Mouse (Mus musculus) ES-Bruce4 (cell line): ENCODE measurements around the gene Tulp3. TPM values are rescaled to one million over a fixed set of nuclear protein-coding genes. Genes with fewer than 3 reads are reported as not detected.
A peak's percentile ranks its signal among the peaks of the same experiment; 100 is the strongest.

ENCODE experiments used
- H3K27ac ChIP-seq: 2 replicates; pipeline ENCODE4 v1.5.1; 2012; ENCODE audit warnings: low read length, inconsistent platforms; ENCODE audit not compliant: insufficient read depth
- H3K27me3 ChIP-seq: 2 replicates; pipeline ENCODE4 v1.6.1; 2012; ENCODE audit warnings: mild to moderate bottlenecking, low read length, inconsistent platforms; ENCODE audit not compliant: control insufficient read depth, poor library complexity, insufficient read depth, severe bottlenecking
- H3K36me3 ChIP-seq: 2 replicates; pipeline ENCODE4 v1.6.1; 2012; ENCODE audit warnings: inconsistent platforms, mild to moderate bottlenecking, low read length, moderate library complexity; ENCODE audit not compliant: control insufficient read depth, poor library complexity, insufficient read depth, severe bottlenecking
- H3K4me1 ChIP-seq: one replicate; pipeline ENCODE4 v1.8.1; 2011; ENCODE audit warnings: low read length; ENCODE audit not compliant: control insufficient read depth, insufficient read depth
- H3K4me3 ChIP-seq: 2 replicates; pipeline ENCODE4 v1.5.1; 2011; ENCODE audit warnings: low read depth, mild to moderate bottlenecking, low read length
- H3K9ac ChIP-seq: 2 replicates; pipeline ENCODE4 v1.6.1; 2012; ENCODE audit warnings: low read depth, mild to moderate bottlenecking, inconsistent platforms; ENCODE audit not compliant: poor library complexity, severe bottlenecking
- H3K9me3 ChIP-seq: replicated peaks from 2 replicates; pipeline ENCODE4 v1.6.1; 2012; ENCODE audit warnings: mild to moderate bottlenecking, low read length, inconsistent platforms; ENCODE audit not compliant: control insufficient read depth, poor library complexity, insufficient read depth, severe bottlenecking
- CTCF ChIP-seq: IDR thresholded peaks from one replicate; pipeline ENCODE4 v1.8.1; 2011; ENCODE audit warnings: low read depth, low read length
- EP300 ChIP-seq: IDR thresholded peaks from 2 replicates; pipeline ENCODE4 v1.6.1; 2011; ENCODE audit warnings: low read depth, low read length; ENCODE audit not compliant: insufficient read depth
- POLR2A ChIP-seq: IDR thresholded peaks from one replicate; pipeline ENCODE4 v1.8.1; 2011; ENCODE audit warnings: low read length; ENCODE audit not compliant: insufficient read depth
- polyA plus RNA-seq: library from polyadenylated mRNA; stranded (reverse); fragments of >200 nt; gene quantifications from 2 replicates; pipeline ENCODE4 v1.2.4, GENCODE M21; 2011; ENCODE audit warnings: low read depth; ENCODE audit not compliant: missing spikeins, insufficient read depth, insufficient read length

Gene Tulp3
- polyA plus RNA-seq, 1 experiment: 57.4 TPM

DNA sequence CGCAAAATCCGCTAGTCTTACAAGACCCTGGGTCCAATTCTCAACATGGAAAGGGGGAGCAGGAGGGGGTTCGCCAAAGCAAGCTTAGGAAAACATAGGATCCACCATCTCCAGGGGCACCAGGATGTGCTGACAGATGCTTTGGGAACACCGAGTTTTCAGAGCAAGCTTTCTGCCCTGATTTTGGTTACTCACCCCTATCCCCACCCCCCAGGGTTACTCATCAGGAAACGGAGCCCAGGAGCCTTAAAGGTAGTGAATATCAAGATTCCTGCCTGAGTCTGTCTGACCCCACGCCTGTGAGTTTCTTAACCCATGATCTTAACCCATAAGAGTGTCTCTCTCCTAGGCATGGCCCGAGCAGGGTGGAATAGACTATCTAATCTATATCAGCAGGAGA is 57.4 kb downstream of the Tulp3 start:
- TF ChIP-seq EP300: no peak
- no peak for TF ChIP-seq CTCF
- no peak for TF ChIP-seq POLR2A
- Histone ChIP-seq H3K27me3 (no peaks in the 10 kb centered on the region), H3K36me3 (no peaks in the 10 kb centered on the region)

GRCm38 (mm10) chr6:128296750-128297393 is 58.8 kb downstream of the Tulp3 start:
- no peaks in the 10 kb centered on the region for H3K9me3 ChIP-seq
- TF ChIP-seq EP300 (peak; percentile 67; the same call in 1 of the 2 replicates), POLR2A (no peak)
- H3K27ac ChIP-seq: peak overlapping the region; percentile 80
- H3K4me3 ChIP-seq: peak overlapping the region; percentile 3; the same call in 1 of the 2 replicates
- 0 out of 2 replicates have a peak overlapping the region, but pooled peaks have one; percentile 14 for H3K9ac ChIP-seq
- no peaks in the 10 kb centered on the region for H3K27me3 ChIP-seq
- peaks cover 20% of the 10 kb centered on the region for H3K4me1 ChIP-seq
- no peaks in the 10 kb centered on the region for H3K36me3 ChIP-seq

More for the DNA sequence above, 57.4 kb downstream of the Tulp3 start:
- Histone ChIP-seq H3K9me3 (no peaks in the 10 kb centered on the region), H3K9ac (no peak overlapping the region), H3K4me3 (no peak overlapping the region), H3K27ac (no peak overlapping the region), H3K4me1 (peaks cover 20% of the 10 kb centered on the region)

DNA sequence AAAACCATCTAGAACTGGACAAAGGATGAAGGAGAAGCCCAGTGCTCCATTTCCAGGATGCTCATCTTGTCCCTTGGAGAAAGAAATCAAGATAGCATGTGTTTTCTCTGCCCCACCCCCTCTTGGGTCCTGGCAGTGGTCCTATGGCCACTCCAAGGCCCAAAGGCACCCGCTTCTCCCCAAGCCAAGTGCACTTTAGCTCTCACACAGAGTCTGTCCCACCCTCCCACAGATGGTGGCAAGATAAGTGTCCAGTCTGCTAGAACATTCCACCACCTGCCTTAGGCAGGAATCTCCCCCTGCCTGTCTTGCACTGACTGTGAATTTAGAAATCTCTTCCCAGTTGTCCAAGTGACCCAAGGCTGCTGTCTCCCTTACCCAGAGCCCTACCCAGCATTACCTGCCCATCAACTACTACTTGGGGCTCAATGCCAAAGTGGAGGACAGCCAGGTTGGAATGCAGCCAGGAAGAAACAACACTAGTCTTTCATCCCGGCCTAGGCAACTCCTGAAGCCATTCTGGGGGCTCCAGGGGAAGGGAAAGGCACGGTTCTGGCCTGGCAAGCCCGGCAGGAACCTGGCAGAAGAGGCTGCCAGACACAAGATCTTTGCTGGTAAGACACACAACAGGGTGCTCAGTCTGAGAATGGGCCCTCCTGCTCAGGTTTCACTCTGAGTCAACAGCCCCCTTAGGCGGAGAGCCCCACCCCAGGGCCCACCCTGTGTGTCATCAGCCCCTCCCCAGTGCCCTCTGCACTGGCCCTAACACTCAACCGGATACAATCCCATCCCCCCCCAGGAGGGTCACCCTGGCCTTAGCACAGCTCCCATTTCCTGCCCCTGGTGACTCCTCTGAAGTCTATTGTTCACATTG is 59.5 kb downstream of the Tulp3 start:
- no peak for TF ChIP-seq CTCF
- peak; percentile 97 for TF ChIP-seq EP300
- no peak for TF ChIP-seq POLR2A
- Histone ChIP-seq H3K9ac (0 out of 2 replicates have a peak overlapping the region, but pooled peaks have one; percentile 14), H3K27ac (peak overlapping the region; percentile 80), H3K9me3 (no peaks in the 10 kb centered on the region), H3K4me3 (peak overlapping the region; percentile 17; the same call in 1 of the 2 replicates), H3K4me1 (peaks cover 20% of the 10 kb centered on the region), H3K27me3 (no peaks in the 10 kb centered on the region), H3K36me3 (no peaks in the 10 kb centered on the region)

DNA sequence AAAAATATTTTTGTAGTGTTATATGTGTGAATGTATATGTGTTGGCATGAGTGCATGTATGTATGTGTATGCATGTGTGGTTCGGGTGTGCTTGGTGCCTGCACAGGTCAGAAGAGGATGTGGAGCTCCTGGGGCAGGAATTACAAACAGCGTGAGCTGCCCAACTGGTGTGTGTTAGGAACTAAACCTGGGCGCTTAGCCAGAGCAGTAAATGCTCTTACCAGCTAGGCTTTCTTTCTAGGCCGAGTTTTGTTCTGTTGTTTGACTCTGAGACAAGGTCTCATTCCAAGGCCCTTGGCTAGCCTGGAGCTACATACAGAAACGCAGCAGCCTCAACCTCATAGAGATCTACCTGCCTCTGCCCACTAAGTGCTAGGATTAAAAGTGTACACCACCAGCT is 64.4 kb downstream of the Tulp3 start:
- H3K9ac ChIP-seq: no peak overlapping the region
- no peak overlapping the region for H3K27ac ChIP-seq
- H3K4me1 ChIP-seq: peaks cover 18% of the 10 kb centered on the region
- no peaks in the 10 kb centered on the region for H3K27me3 ChIP-seq
- H3K9me3 ChIP-seq: no peaks in the 10 kb centered on the region
- no peaks in the 10 kb centered on the region for H3K36me3 ChIP-seq
- TF ChIP-seq POLR2A (no peak), EP300 (no peak), CTCF (no peak)
- no peak overlapping the region for H3K4me3 ChIP-seq

GRCm38 (mm10) chr6:128288681-128289080 is 67.0 kb downstream of the Tulp3 start:
- Histone ChIP-seq H3K9me3 (no peaks in the 10 kb centered on the region), H3K27me3 (no peaks in the 10 kb centered on the region), H3K27ac (no peak overlapping the region), H3K4me3 (no peak overlapping the region), H3K9ac (no peak overlapping the region), H3K4me1 (peaks cover 11% of the 10 kb centered on the region), H3K36me3 (no peaks in the 10 kb centered on the region)
- TF ChIP-seq CTCF (no peak), EP300 (no peak), POLR2A (no peak)

DNA sequence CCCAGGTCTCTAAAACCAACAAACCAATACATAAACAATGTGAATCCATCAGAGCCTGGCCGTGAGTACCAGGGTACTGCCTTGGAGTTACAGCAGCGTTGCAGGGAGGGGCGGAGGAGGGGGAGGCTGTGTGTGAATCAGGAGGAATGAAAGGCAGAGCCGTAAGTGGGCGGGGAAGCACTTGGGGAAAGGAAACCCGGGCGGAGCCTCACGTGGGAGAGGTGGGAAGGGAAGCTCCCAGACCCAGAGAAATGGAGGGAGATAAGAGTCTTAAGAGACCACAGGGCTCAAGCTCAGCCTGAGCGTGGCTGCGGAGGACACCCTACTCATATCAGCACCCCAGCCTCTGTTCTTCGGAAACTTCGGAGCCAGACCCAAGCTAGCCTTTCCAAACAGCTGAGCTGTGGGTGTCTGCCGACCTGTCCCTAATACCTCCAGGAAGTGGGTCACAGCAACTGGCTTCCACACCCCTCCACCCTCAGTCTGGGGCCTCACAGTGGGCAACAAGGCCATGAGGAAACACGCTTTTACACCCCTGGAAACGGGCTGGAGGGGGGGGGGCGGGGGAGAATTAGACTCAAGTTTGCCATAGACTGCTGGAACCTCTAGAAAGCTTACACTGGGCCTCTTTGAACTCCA is 69.7 kb downstream of the Tulp3 start:
- Histone ChIP-seq H3K27ac (peak overlapping the region; percentile 48), H3K27me3 (no peaks in the 10 kb centered on the region), H3K9ac (peak overlapping the region; percentile 12; the same call in 1 of the 2 replicates), H3K4me1 (peaks cover 13% of the 10 kb centered on the region), H3K4me3 (peak overlapping the region; percentile 33), H3K9me3 (no peaks in the 10 kb centered on the region), H3K36me3 (no peaks in the 10 kb centered on the region)
- TF ChIP-seq CTCF (no peak), EP300 (0 out of 2 replicates have a peak, but pooled peaks have one; percentile 52), POLR2A (no peak)
